Mouse (Mus musculus) layer of hippocampus, postnatal 25 days (tissue): Measurements from ENCODE around the gene Gcnt7. TPM values are rescaled to one million over a fixed set of nuclear protein-coding genes. Genes with fewer than 3 reads are reported as not detected.

ENCODE experiments used
- DNase-seq, 2 experiments: peaks; one replicate each; pipeline ENCODE4 v3.0.0; 2022; ENCODE audit warnings: mixed read lengths in 2 of 2, low spot score in 1 of 2; ENCODE audit errors: extremely low spot score in 1 of 2
- total RNA-seq, 2 experiments: library from RNA; stranded (reverse); gene quantifications; 2 replicates each; pipeline ENCODE4 v1.2.3; 2021

Gcnt7 gene
- total RNA-seq, 2 experiments from 2014 or later: not detected

GRCm38 (mm10) chr2:172407499-172407898, 50.9 kb downstream of the Gcnt7 start:
- DNase-seq: no peak

GRCm38 (mm10) chr2:172406173-172406572, 52.2 kb downstream of the Gcnt7 start:
- no peak for DNase-seq

GRCm38 (mm10) chr2:172405011-172405410, 53.4 kb downstream of the Gcnt7 start:
- no peak for DNase-seq

GRCm38 (mm10) chr2:172404239-172404638, 54.2 kb downstream of the Gcnt7 start:
- DNase-seq: no peak

GRCm38 (mm10) chr2:172401116-172401825, 57.1 kb downstream of the Gcnt7 start:
- DNase-seq: no peak

Other genes starting within 250 kb of the Gcnt7 start
- under 1 TPM; 0.12 to 0.23 TPM for gene Mc3r, start 210.1 kb downstream of the Gcnt7 start, total RNA-seq
- gene Fam210b, start 113.0 kb downstream of the Gcnt7 start, total RNA-seq: 10 to 100 TPM; 25.9 to 27.7 TPM
- gene Aurka, start 88.1 kb downstream of the Gcnt7 start, total RNA-seq: 1 to 10 TPM; 1.9 to 2.2 TPM
- 10 to 100 TPM; 22.8 to 25.9 TPM for gene Cstf1, start 87.9 kb downstream of the Gcnt7 start, total RNA-seq
- under 1 TPM; 0.26 to 0.49 TPM for gene Cass4, start 64.8 kb downstream of the Gcnt7 start, total RNA-seq
- gene Rtf2, start 18.0 kb downstream of the Gcnt7 start, total RNA-seq: 10 to 100 TPM; 68.3 to 72.9 TPM
- not detected for gene Fam209, start 13.9 kb upstream of the Gcnt7 start, total RNA-seq
- under 1 TPM; 0.49 to 0.57 TPM for gene Tfap2c, start 91.0 kb upstream of the Gcnt7 start, total RNA-seq